29 mouse cellular contexts compared by ENCODE assay signal in the genomic region with DNA sequence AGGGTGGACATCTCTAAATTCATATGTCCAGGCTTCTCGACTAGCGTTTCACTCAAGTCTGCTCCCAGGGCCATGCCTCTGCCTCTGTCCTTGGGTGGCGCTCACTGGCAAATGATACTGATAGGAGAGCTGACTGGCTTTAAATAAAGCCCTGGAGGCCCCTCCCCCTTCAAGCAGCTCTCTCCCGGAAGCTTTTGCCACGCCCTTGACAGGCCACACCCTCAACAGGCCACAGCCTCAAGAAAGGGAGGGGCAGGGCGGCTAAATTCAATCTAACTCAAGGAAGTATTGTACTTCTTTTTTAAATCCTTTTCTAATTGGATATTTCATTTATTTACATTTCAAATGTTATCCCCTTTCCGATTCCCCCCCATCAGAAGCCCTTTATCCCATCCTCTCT. TPM values are rescaled to one million over a fixed set of nuclear protein-coding genes. Genes with fewer than 3 reads are reported as not detected.
"Had no signal": no experiment of that assay in that cellular context is flagged by ENCODE, and none has a peak within 500 bp of the region (broad histone marks: within the 10 kb centered on the region; RNA-seq: fewer than 3 reads in every experiment).

No protein-coding gene starts in this region.

- H3K4me2 ChIP-seq: kidney, embryonic 15.5 days; limb, embryonic 13.5 days; liver, embryonic 12.5 days; liver, embryonic 15.5 days; lung, embryonic 15.5 days; midbrain, embryonic 13.5 days; neural tube, embryonic 13.5 days had no signal

- H3K4me1 ChIP-seq: kidney, embryonic 15.5 days; limb, embryonic 10.5 days; limb, embryonic 13.5 days; liver, embryonic 12.5 days; liver, embryonic 15.5 days; lung, embryonic 15.5 days; megakaryocyte, embryonic 14.5 days; midbrain, embryonic 10.5 days; midbrain, embryonic 13.5 days; neural tube, embryonic 13.5 days had no signal

- H3K4me3 ChIP-seq: kidney, embryonic 15.5 days; layer of hippocampus, adult 2 months; limb, embryonic 10.5 days; limb, embryonic 13.5 days; liver, embryonic 12.5 days; liver, embryonic 15.5 days; lung, embryonic 15.5 days; megakaryocyte, embryonic 14.5 days; midbrain, embryonic 10.5 days; midbrain, embryonic 13.5 days; myocyte; neural tube, embryonic 13.5 days had no signal

- H3K36me3 ChIP-seq: kidney, embryonic 15.5 days; limb, embryonic 10.5 days; limb, embryonic 13.5 days; liver, embryonic 12.5 days; liver, embryonic 15.5 days; lung, embryonic 15.5 days; midbrain, embryonic 10.5 days; midbrain, embryonic 13.5 days; neural tube, embryonic 13.5 days had no signal

- H3K9me3 ChIP-seq: kidney, embryonic 15.5 days; limb, embryonic 10.5 days; limb, embryonic 13.5 days; liver, embryonic 15.5 days; lung, embryonic 15.5 days; neural tube, embryonic 13.5 days had no signal

- H3K27ac ChIP-seq: kidney, embryonic 15.5 days; layer of hippocampus, adult 2 months; limb, embryonic 10.5 days; limb, embryonic 13.5 days; liver, embryonic 12.5 days; liver, embryonic 15.5 days; lung, embryonic 15.5 days; midbrain, embryonic 10.5 days; midbrain, embryonic 13.5 days; neural tube, embryonic 13.5 days had no signal

- H3K27me3 ChIP-seq: kidney, embryonic 15.5 days; limb, embryonic 13.5 days; liver, embryonic 12.5 days; liver, embryonic 15.5 days; lung, embryonic 15.5 days; megakaryocyte, embryonic 14.5 days; midbrain, embryonic 13.5 days; neural tube, embryonic 13.5 days had no signal

- ATAC-seq: liver, embryonic 12.5 days; midbrain, embryonic 13.5 days; midbrain, embryonic 16.5 days had no signal

- DNase-seq: kidney, adult 2 months; kidney, postnatal 10 days; kidney, postnatal 4 days; layer of hippocampus, adult 9-11 months; liver; lung, adult 18-20 months; lung, postnatal 10 days; lung, postnatal 36 days; retina, postnatal 1 day; right cerebral cortex, postnatal 25 days; spleen, adult 18-20 months; thymus, adult 2 months; thymus, postnatal 14 days; thymus, postnatal 4 days had no signal

- H3K9ac ChIP-seq: kidney, embryonic 15.5 days; limb, embryonic 13.5 days; liver, embryonic 12.5 days; liver, embryonic 15.5 days; lung, embryonic 15.5 days; midbrain, embryonic 13.5 days; neural tube, embryonic 13.5 days had no signal

RNA-seq across cellular contexts. Expression of gene Zkscan2, which starts 59.3 kb away (rescaled TPM):
- total RNA-seq: monocyte, adult 5-6 weeks; neutrophil, adult 5-6 weeks had no signal
- polyA plus RNA-seq: myocyte; thymus, adult 2 months had no signal
